Mouse (Mus musculus) left cerebral cortex, postnatal 36 days (tissue): ENCODE measurements around the gene Ell. TPM values are rescaled to one million over a fixed set of nuclear protein-coding genes. Genes with fewer than 3 reads are reported as not detected.

ENCODE experiments used
- DNase-seq, 2 experiments: peaks; one replicate each; pipeline ENCODE4 v3.0.0; 2021 to 2022; ENCODE audit warnings: low spot score in 2 of 2, mixed read lengths in 1 of 2
- intact Hi-C: fragments of 180-260 bp; cut with DNase I; formaldehyde crosslinking; loops from one replicate; pipeline ENCODE4 v1.15.1; 2025
- total RNA-seq, 2 experiments: library from RNA; stranded (reverse); gene quantifications; 2 replicates each; pipeline ENCODE4 v1.2.3; 2021

Ell gene
- total RNA-seq, 2 experiments from 2014 or later = 19.1 to 20.7 TPM

- no peak for DNase-seq
- intact Hi-C loops = no loop called here
Measured at GRCm38 (mm10) chr8:70529741-70530161, 9.5 kb upstream of the Ell start.

GRCm38 (mm10) chr8:70530314-70530713 lies 8.9 kb upstream of the Ell start:
- intact Hi-C loops = no loop called here
- no peak for DNase-seq

GRCm38 (mm10) chr8:70534281-70534680 lies 5.0 kb upstream of the Ell start:
- no peak for DNase-seq
- intact Hi-C loops = no loop called here

GRCm38 (mm10) chr8:70535221-70535620 lies 4.0 kb upstream of the Ell start:
- intact Hi-C loops = no loop called here
- no peak for DNase-seq

- no peak for DNase-seq
- intact Hi-C loops = no loop called here
Measured at GRCm38 (mm10) chr8:70535701-70536100, 3.6 kb upstream of the Ell start.

GRCm38 (mm10) chr8:70538024-70538579 lies 1.2 kb upstream of the Ell start:
- no peak for DNase-seq
- intact Hi-C loops = no loop called here

GRCm38 (mm10) chr8:70538633-70539076 lies 602 bp upstream of the Ell start:
- DNase-seq = peak; percentile 97 to 98
- intact Hi-C loops = no loop called here

GRCm38 (mm10) chr8:70540013-70540506 lies 803 bp downstream of the Ell start:
- intact Hi-C loops = no loop called here
- no peak for DNase-seq

GRCm38 (mm10) chr8:70540507-70541071 lies 1.3 kb downstream of the Ell start:
- intact Hi-C loops = no loop called here
- DNase-seq = no peak

- DNase-seq = no peak
- intact Hi-C loops = no loop called here
Measured at GRCm38 (mm10) chr8:70541081-70541480, 1.8 kb downstream of the Ell start.

GRCm38 (mm10) chr8:70544200-70544687 lies 5.0 kb downstream of the Ell start:
- intact Hi-C loops = no loop called here
- no peak for DNase-seq

GRCm38 (mm10) chr8:70546412-70546811 lies 7.2 kb downstream of the Ell start:
- intact Hi-C loops = loop anchor here (5.0 kb wide), 1 partner anchor 36 kb away; no protein-coding TSS in a partner anchor
- DNase-seq = no peak

GRCm38 (mm10) chr8:70547762-70548161 lies 8.5 kb downstream of the Ell start:
- DNase-seq = no peak
- intact Hi-C loops = loop anchor here (5.0 kb wide), 1 partner anchor 35 kb away; no protein-coding TSS in a partner anchor

- intact Hi-C loops = loop anchor here (5.0 kb wide), 1 partner anchor 33 kb away; no protein-coding TSS in a partner anchor
- no peak for DNase-seq
Measured at GRCm38 (mm10) chr8:70549412-70550184, 10.3 kb downstream of the Ell start.

- no peak for DNase-seq
- intact Hi-C loops = no loop called here
Measured at GRCm38 (mm10) chr8:70551558-70552161, 12.4 kb downstream of the Ell start.

GRCm38 (mm10) chr8:70552836-70553235 lies 13.6 kb downstream of the Ell start:
- DNase-seq = no peak
- intact Hi-C loops = no loop called here

- peak in 1 of 2 experiments; percentile 26 for DNase-seq
- intact Hi-C loops = no loop called here
Measured at GRCm38 (mm10) chr8:70553740-70554139, 14.5 kb downstream of the Ell start.

GRCm38 (mm10) chr8:70555079-70555747 lies 16.0 kb downstream of the Ell start:
- intact Hi-C loops = no loop called here

GRCm38 (mm10) chr8:70558334-70558733 lies 19.1 kb downstream of the Ell start:
- intact Hi-C loops = no loop called here
- DNase-seq = no peak

More at GRCm38 (mm10) chr8:70555079-70555747, 16.0 kb downstream of the Ell start:
- no peak for DNase-seq
